Mouse (Mus musculus): Measurements from ENCODE around the gene Tmem121.
"Not testable (repeated sequence)": the region's sequence is repeated elsewhere in the genome, so short reads cannot be mapped to it uniquely, and the experiment has no call there.

Tmem121 gene

GRCm38 (mm10) chr12:113221289-113221688, 35.6 kb downstream of the Tmem121 start:
- peak; percentile 20 for DNase-seq (ENCODE audit: low spot score)

DNA sequence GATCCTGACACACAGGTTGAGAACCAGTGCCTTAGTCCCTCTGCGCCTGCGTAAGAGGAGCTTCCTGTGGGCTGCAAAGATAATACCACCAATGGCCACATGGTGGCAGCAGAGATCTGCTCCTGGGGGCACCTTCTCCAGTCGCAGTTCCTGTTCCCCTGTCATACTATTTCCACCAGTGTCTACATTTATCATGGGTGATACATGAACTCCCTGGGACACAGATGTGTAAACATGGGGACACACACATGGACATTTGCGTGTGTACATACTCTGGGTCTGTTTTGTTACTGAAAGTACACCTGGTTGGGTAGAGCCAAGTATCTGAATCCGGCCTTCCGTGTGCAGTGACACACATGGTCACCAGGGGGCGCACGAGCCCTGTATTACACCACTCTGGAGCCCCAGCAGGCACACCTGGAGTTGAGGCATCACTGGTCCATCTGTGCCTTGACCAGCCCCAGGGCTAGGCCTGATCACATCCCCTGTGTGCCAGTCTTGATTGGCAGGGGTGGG, 36.4 kb downstream of the Tmem121 start:
- DNase-seq (ENCODE audit: low spot score), result peak; percentile 93

GRCm38 (mm10) chr12:113222748-113223147, 37.0 kb downstream of the Tmem121 start:
- peak; percentile 79 for DNase-seq (ENCODE audit: low spot score)

DNA sequence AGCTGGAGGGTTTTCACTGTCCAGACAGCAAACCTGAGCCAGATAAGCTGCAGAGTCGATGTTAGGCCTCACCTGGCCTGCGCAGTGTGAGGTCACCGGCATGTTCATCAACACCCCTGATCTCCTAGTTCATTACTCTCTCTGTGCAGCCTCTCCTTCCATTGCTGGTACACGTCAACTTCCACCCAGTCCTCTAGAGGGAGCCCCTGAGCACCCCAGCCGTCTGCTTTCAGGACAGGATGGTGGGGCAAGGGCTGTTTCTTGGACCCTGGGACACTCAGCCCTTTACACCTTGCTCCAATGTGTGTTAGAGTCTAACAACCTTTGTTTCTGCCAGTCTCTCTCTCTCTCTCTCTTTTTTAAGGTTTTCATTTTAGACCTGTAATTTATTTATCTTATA, 38.5 kb downstream of the Tmem121 start:
- no peak for DNase-seq (ENCODE audit: low spot score)

DNA sequence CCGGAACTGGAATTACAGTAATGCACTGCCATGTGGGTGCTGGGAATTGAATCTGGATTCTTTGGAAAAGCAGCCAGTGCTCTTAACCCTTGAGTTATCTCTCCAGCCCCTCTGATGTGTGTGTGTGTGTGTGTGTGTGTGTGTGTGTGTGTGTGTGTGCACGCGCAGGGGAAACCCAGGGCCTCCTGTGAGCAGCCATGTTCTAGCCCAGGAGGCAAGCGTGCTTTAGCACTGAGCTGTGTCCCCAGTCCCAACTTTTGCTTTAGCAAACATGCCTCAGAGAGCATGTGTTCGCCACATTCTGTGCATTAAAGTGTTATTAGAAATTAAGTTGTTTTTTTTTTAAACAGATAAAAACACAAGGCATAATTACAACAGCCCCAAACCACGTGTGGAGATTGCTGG, 39.0 kb downstream of the Tmem121 start:
- no peak for DNase-seq (ENCODE audit: low spot score)

DNA sequence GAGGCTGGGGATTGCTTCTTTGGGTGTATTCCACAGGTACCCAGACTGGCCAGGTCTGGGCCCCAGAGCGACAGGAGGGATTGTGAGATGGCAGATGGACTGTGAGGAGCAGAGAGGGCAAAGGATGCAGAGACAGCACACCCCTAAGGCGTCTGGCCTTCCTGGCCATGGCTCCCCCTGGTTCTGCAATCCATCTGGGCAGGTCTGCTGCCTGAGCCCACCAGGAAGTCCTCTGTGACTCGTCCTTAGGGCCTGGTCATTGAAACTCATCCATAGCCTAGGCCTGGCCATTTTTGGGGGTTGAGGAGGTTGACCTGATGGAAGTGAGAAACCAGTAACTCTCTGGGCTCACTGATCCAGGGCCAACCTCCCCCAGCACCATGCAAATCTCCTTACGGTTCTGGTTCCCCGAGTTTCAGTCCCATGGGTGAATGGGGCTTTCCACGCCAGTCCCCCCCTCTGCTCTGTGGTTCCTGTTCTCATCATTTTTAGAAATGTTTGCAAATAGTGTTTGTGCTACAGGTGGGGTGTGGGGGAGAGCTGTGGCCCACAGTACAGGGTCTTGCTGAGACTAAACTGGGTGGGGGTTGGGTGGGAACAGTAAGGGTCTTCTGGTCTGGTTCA, 42.4 kb downstream of the Tmem121 start:
- DNase-seq (ENCODE audit: low spot score), result no peak

GRCm38 (mm10) chr12:113230741-113231140, 45.0 kb downstream of the Tmem121 start:
- DNase-seq (ENCODE audit: low spot score), result no peak

DNA sequence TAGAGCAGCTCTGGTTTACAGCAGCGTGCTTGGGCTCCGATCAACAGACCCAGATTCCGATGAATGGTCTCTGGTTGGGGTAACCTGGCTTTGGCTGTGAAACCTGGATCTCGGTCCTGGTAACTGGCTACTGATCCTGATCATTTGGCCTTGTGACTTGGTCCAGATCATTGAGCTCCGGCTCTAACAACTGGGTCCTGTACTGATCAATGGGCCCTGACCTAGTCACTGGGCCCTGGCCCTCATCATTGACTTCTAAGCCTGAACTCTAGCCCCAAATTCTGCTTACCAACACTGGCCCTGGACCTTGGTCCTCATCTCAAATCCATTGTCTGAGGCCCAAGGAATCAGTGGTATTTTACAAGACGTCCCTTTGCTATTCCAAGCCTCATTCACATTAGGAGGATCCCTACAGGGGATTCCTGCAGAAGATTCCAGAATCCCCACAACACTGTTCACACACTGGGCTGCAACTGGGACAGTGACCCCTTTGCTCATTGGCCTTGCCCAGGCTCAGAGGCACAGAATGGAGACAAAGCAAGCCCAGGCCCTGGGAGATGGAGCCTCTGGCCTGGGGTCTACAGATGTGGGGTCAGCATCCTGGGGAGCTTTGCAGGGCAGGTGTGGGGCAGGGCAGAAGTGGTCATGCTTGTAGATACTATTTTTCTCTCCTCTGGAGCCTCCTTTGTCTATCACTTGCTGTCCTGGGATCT, 46.0 kb downstream of the Tmem121 start:
- DNase-seq (ENCODE audit: low spot score), result not testable (repeated sequence)

GRCm38 (mm10) chr12:113232264-113232750, 46.6 kb downstream of the Tmem121 start:
- not testable (repeated sequence) for DNase-seq (ENCODE audit: low spot score)

Data from retina, embryonic 14.5 days (tissue).